Mouse (Mus musculus) E14TG2a.4 (cell line): Measurements from ENCODE around the gene A430033K04Rik.

Source experiments
- H3K27me3 ChIP-seq: 2 replicates; pipeline ENCODE4 v1.6.1; 2014; ENCODE audit warnings: low read length, control low read depth; ENCODE audit not compliant: insufficient read depth
- H3K36me3 ChIP-seq: 2 replicates; pipeline ENCODE4 v1.6.1; 2014; ENCODE audit warnings: low read length, control low read depth; ENCODE audit not compliant: insufficient read depth
- H3K4me1 ChIP-seq: replicated peaks from 2 replicates; pipeline ENCODE4 v1.6.1; 2014; ENCODE audit warnings: low read depth, low read length, control low read depth
- H3K4me3 ChIP-seq: replicated peaks from 2 replicates; pipeline ENCODE4 v1.5.1; 2014; ENCODE audit warnings: mild to moderate bottlenecking, low read length
- H3K9me3 ChIP-seq: 2 replicates; pipeline ENCODE4 v1.6.1; 2014; ENCODE audit warnings: low read length, control low read depth
- CTCF ChIP-seq: conservative IDR thresholded peaks from 2 replicates; pipeline ENCODE4 v1.5.1; 2014; ENCODE audit warnings: low read length
- NANOG ChIP-seq: IDR thresholded peaks from 2 replicates; pipeline ENCODE4 v1.6.1; 2014; ENCODE audit warnings: borderline replicate concordance, low read length, mixed read lengths
- POU5F1 ChIP-seq: IDR thresholded peaks from 2 replicates; pipeline ENCODE4 v1.6.1; 2014; ENCODE audit warnings: low read length, borderline replicate concordance

The A430033K04Rik gene

DNA sequence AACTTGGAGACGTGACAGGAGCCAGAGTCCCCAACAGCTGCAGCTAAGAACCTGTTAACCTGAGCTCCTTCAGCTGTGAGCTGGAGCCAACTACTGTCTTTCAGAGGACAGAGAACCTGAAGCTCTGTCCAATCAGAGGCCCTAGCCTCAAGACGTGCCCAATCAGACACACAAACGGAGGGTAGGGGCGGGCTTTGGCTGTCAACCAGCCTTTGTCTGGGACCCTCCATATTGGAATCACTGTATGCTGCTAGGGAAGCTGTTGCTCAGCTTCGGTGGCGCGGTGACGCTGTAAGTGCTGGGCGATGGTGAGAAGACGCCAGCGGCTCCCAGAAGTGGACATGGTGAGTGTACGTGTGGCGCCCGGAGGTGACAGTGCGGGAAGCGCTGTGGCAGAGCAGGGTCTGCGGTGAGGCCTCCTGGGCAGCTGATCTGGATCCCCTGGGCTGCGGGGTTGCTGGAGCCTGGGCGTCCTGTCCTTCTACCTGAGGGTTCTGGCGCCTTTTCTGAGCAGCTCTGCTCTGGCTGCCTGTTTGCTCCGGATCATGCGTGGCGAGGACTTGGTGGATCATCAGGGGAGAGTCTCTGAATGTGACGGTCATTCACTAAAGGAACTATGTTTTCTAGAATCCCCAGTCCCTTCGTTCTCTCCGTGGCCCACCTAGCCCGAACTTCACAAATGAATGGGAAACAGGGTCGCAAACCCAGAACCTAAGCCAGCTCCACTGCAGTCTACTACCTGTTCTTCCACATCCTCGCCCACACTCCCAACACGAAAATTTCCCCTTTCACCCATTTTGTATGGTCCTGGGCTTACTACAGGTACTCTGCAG lies at the start of gene A430033K04Rik:
A430033K04Rik (plus strand) TSS at position 215 of the 833 bp plus-strand sequence.
- H3K9me3 ChIP-seq = no peaks in the 10 kb centered on the region
- H3K36me3 ChIP-seq = no peaks in the 10 kb centered on the region
- no peak for TF ChIP-seq NANOG
- no peak for TF ChIP-seq CTCF
- no peak for TF ChIP-seq POU5F1
- no peaks in the 10 kb centered on the region for H3K27me3 ChIP-seq
- H3K4me3 ChIP-seq = peak within 1 kb of the TSS; percentile 89
- H3K4me1 ChIP-seq = peaks cover 34% of the 10 kb centered on the region

DNA sequence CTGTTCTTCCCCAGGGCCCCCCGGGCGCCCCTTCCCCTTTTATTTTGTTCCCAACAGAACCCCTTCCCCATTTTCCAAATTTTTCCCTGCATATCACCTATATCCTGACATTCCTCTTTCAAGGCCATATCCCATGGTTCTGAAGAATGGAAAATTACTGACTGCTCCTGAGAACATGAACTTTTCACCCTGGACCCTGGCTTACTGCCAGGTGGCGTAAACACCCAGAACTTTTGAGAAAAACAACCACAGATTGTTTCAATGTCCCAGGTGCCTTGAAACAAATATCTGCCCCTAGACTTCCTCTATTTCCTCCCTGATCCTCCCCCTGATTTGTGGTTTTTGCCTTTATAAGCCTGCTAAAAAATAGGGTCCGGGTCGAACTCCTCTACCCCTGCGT lies 35.3 kb upstream of the A430033K04Rik start:
- Histone ChIP-seq H3K4me1 (no peaks in the 10 kb centered on the region), H3K27me3 (no peaks in the 10 kb centered on the region), H3K9me3 (peaks cover 22% of the 10 kb centered on the region), H3K4me3 (no peak overlapping the region), H3K36me3 (no peaks in the 10 kb centered on the region)
- TF ChIP-seq NANOG = no peak
- TF ChIP-seq POU5F1 = no peak
- TF ChIP-seq CTCF = no peak

DNA sequence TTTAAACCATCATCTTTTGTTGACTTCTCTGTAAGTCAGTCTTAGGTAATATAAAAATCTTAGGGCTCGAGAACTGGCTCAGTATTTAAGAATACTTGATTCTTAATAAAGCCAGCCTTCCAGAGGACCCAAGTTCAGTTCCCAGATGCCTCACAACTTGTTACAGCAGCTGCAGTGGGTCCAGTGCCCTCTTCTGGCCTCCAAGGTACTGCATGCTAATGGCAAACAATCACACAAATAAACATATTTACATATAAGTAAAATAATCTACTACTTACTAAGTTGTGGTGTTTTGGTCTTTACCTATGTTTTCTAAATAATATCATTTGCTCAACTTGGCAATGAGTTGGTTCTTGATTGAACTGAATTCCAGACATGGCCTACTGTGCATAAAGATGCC lies 4.3 kb upstream of the A430033K04Rik start:
- no peaks in the 10 kb centered on the region for H3K9me3 ChIP-seq
- TF ChIP-seq NANOG (no peak), POU5F1 (no peak), CTCF (peak; percentile 59)
- peaks cover 19% of the 10 kb centered on the region for H3K4me1 ChIP-seq
- peak overlapping the region; percentile 98 for H3K4me3 ChIP-seq
- no peaks in the 10 kb centered on the region for H3K27me3 ChIP-seq
- H3K36me3 ChIP-seq = peaks cover 35% of the 10 kb centered on the region

DNA sequence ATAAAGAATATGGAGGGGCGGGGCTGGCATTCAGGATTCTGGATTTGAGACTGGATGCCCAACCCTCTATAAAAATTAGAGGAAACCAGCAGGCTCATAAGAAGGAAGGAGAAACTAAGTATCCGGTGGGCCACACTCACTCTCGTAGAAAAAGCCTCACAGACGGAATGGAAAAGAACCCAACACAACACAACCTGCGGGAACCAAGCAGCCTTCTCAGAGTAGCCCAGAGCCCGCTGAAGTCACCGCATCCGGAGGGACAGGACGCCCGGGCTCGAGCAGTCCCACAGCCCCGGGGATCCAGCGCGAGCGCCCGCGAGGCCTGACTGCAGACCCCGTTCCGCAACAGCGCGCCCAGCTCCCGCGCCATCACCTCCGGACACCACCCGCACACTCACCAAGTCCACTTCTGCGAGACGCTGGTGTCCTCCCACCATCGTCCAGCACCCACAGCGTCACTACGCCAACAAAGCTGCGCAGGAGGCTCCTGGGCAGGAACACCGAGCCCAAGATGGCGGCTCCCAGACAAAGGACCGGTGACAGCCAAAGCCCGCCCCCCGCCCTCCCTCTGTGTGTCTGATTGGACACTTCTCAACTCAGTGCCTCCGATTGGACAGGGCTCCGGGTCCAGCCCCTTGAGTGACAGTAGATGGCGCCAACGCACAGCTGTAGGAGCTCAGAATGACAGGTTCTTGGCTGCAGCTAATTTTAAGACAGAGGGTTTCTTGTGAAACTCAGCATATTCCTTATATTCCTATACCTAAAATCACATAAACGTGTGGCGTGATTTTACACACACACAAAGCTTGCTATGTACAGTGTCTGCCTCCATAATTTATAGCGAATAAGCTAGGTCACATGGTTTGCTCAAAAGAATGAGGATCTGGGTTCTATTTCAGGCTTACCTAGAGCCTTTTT lies 3.2 kb upstream of the A430033K04Rik start, which contains the start of gene Zfp68:
Zfp68 (minus strand) TSS at position 551 of the 918 bp plus-strand sequence.
- Histone ChIP-seq H3K27me3 (no peaks in the 10 kb centered on the region), H3K4me3 (peak within 1 kb of the TSS; percentile 98), H3K4me1 (peaks cover 28% of the 10 kb centered on the region), H3K36me3 (peaks cover 24% of the 10 kb centered on the region), H3K9me3 (no peaks in the 10 kb centered on the region)
- TF ChIP-seq CTCF (no peak), POU5F1 (no peak)

DNA sequence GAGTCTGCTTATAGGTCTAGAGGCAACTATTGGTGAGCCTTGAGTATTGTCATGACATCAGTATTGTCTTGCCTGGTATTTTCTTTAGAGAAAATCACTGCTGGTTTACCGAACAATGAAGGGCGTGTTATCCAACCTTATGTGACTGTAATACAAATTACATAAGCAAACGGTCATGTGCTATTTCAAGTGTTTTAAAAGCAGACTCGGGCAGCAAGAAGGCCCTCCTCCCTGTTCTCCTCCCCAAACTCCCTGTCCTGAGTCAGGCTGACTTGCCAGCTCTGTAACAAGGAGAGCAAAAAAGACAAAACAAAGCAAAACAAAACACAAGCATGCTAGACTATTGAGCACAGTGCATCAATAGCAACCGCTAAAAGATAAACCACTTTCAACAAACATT lies 1.8 kb upstream of the A430033K04Rik start:
- peaks cover 13% of the 10 kb centered on the region for H3K36me3 ChIP-seq
- no peaks in the 10 kb centered on the region for H3K9me3 ChIP-seq
- no peaks in the 10 kb centered on the region for H3K27me3 ChIP-seq
- no peak overlapping the region for H3K4me3 ChIP-seq
- H3K4me1 ChIP-seq = peaks cover 34% of the 10 kb centered on the region
- TF ChIP-seq POU5F1 (no peak), NANOG (no peak), CTCF (no peak)

DNA sequence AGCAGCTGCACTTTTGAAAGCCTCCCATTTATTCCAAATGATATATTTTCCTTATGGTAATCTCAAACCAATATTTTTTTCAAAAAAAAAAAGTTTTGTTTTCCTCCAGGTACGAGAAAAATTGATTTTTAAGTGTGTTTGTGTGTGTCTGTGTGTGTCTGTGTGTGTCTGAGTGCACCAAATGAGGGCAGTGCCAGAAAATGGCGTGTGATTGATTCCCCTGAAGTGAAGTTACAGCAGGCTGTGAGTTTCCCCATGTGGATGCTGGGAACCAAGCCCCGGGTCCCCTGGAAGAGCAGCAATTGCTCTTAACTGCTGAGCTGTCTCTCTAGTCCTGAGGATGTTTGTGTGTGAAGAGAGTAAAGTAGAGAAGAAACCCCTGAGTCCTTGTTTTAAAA lies 818 bp downstream of the A430033K04Rik start:
- TF ChIP-seq CTCF (no peak), NANOG (no peak), POU5F1 (no peak)
- no peaks in the 10 kb centered on the region for H3K9me3 ChIP-seq
- H3K4me1 ChIP-seq = peaks cover 33% of the 10 kb centered on the region
- H3K27me3 ChIP-seq = no peaks in the 10 kb centered on the region
- no peaks in the 10 kb centered on the region for H3K36me3 ChIP-seq
- peak overlapping the region; percentile 89 for H3K4me3 ChIP-seq

DNA sequence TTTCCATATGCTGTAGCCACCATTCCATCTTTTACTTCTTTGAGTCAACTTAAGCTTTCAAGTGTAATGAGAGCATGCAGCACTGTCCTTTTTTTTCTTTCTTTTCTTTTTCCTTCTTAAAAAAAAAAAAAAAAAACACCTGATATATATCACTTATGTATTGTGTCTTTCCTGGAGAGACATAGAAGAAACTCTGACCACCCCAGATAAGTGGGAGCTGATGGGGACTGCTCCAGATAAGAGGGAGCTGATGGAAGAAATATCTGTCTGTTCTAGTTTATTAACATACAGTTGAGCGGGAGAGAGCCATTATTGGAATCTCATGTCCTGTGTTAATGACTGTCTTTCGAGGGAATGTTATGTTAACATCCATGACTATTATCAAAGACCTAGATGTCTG lies 13.8 kb downstream of the A430033K04Rik start:
- TF ChIP-seq NANOG (no peak), POU5F1 (no peak), CTCF (no peak)
- Histone ChIP-seq H3K36me3 (no peaks in the 10 kb centered on the region), H3K9me3 (no peaks in the 10 kb centered on the region), H3K27me3 (no peaks in the 10 kb centered on the region), H3K4me1 (no peaks in the 10 kb centered on the region), H3K4me3 (no peak overlapping the region)

DNA sequence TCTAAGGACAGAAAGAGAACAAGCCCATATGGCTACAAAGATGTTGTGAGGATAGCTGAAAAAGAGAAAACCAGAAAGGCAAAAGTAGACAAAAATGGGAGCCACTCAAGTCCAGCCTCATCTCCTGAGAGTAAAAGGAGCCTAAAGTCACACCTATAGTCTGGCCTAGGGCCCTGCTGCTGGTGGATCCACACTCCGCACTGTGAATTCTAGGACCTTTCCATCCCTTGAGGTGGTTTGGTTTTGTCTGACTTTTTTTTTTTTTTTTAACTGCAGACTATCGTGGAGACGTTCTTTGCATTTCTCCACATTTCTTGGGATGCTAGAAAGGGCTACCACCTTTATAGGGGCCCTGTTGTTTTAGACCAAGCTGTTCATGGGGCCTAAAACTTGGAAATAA lies 18.4 kb downstream of the A430033K04Rik start:
- no peaks in the 10 kb centered on the region for H3K36me3 ChIP-seq
- H3K4me1 ChIP-seq = no peaks in the 10 kb centered on the region
- H3K9me3 ChIP-seq = no peaks in the 10 kb centered on the region
- H3K4me3 ChIP-seq = no peak overlapping the region
- TF ChIP-seq POU5F1 (no peak), CTCF (no peak), NANOG (no peak)
- no peaks in the 10 kb centered on the region for H3K27me3 ChIP-seq
